Mouse (Mus musculus) lung, postnatal 0 days (tissue): ENCODE measurements around the gene Tmem132d.

Experiments used
- CTCF ChIP-seq: IDR thresholded peaks from 2 replicates; pipeline ENCODE4 v1.5.1; 2016; ENCODE audit warnings: antibody characterized with exemption, mild to moderate bottlenecking
- EP300 ChIP-seq: IDR thresholded peaks from 2 replicates; pipeline ENCODE4 v1.6.1; 2016; ENCODE audit warnings: antibody characterized with exemption, mild to moderate bottlenecking, control low read depth

DNA sequence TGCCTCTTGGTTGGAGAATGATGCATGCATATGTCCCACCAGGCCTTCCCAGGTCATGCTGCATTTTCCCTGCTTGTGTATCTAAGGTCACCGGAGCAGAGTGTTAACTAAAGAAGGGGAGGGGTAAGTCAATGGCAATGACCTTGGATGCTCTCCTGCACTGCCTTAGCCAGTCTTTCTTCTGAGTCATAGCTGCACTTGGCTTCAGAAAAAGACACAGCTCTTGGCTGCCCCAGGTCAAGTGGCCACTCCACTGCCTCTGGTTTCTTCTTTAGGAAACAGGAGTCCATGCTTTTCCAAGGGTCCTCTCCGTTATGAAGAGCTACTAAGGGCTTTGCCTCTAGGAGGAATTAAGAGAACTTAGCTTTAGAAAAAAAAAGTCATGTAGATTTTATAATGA, 506.2 kb downstream of the Tmem132d start:
- TF ChIP-seq CTCF (no peak), EP300 (no peak)
